Mouse (Mus musculus) activated CD4-positive, CD25-positive, alpha-beta regulatory T cell, adult 4 months (primary cell): ENCODE measurements around the gene Hnmt. TPM values are rescaled to one million over a fixed set of nuclear protein-coding genes. Genes with fewer than 3 reads are reported as not detected.
"Not testable (repeated sequence)": the region's sequence is repeated elsewhere in the genome, so short reads cannot be mapped to it uniquely, and the experiment has no call there.

Source experiments
- ATAC-seq: one replicate; pipeline ENCODE4 v1.8.0; 2017
- polyA plus RNA-seq, 2 experiments: library from polyadenylated mRNA; unstranded; fragments of 100-300 nt; shearing (Covaris generic); gene quantifications; one replicate each; pipeline ENCODE4 v1.2.1; 2017

Gene Hnmt
- not detected for polyA plus RNA-seq

GRCm38 (mm10) chr2:24049344-24049990 is at the start of gene Hnmt:
Hnmt (minus strand) TSS chr2:24049394.
- no peak for ATAC-seq

GRCm38 (mm10) chr2:24096495-24096894 is 47.3 kb upstream of the Hnmt start, which contains the start of gene Tbpl2:
Tbpl2 (minus strand) TSS chr2:24096595.
- ATAC-seq: no peak

- ATAC-seq: no peak
Measured at GRCm38 (mm10) chr2:24090921-24091320, 41.7 kb upstream of the Hnmt start.

GRCm38 (mm10) chr2:24050459-24050858 is 1.3 kb upstream of the Hnmt start:
- no peak for ATAC-seq

GRCm38 (mm10) chr2:24048480-24049097 is 605 bp downstream of the Hnmt start:
- ATAC-seq: no peak

- ATAC-seq: no peak
Measured at GRCm38 (mm10) chr2:24047551-24048479, 1.4 kb downstream of the Hnmt start.

- ATAC-seq: no peak
Measured at GRCm38 (mm10) chr2:24042901-24043300, 6.3 kb downstream of the Hnmt start.

- no peak for ATAC-seq
Measured at GRCm38 (mm10) chr2:24040531-24040930, 8.7 kb downstream of the Hnmt start.

GRCm38 (mm10) chr2:24019386-24019785 is 29.8 kb downstream of the Hnmt start:
- ATAC-seq: not testable (repeated sequence)

GRCm38 (mm10) chr2:24018966-24019365 is 30.2 kb downstream of the Hnmt start:
- no peak for ATAC-seq

- no peak for ATAC-seq
Measured at GRCm38 (mm10) chr2:24014957-24015356, 34.2 kb downstream of the Hnmt start.

GRCm38 (mm10) chr2:23999323-23999722 is 49.9 kb downstream of the Hnmt start:
- ATAC-seq: no peak

- ATAC-seq: no peak
Measured at GRCm38 (mm10) chr2:23998836-23999235, 50.4 kb downstream of the Hnmt start.

- ATAC-seq: no peak
Measured at GRCm38 (mm10) chr2:23996830-23997229, 52.4 kb downstream of the Hnmt start.

GRCm38 (mm10) chr2:23990034-23990573 is 59.1 kb downstream of the Hnmt start:
- ATAC-seq: not testable (repeated sequence)

- no peak for ATAC-seq
Measured at GRCm38 (mm10) chr2:23987283-23987682, 61.9 kb downstream of the Hnmt start.

GRCm38 (mm10) chr2:23983343-23983742 is 65.9 kb downstream of the Hnmt start:
- ATAC-seq: no peak

- no peak for ATAC-seq
Measured at GRCm38 (mm10) chr2:23982860-23983259, 66.3 kb downstream of the Hnmt start.

- ATAC-seq: not testable (repeated sequence)
Measured at GRCm38 (mm10) chr2:23960659-23961274, 88.4 kb downstream of the Hnmt start.
